Mouse (Mus musculus): ENCODE results near the gene Endog. TPM values are rescaled to one million over a fixed set of nuclear protein-coding genes. Genes with fewer than 3 reads are reported as not detected.
"Not testable (repeated sequence)": the region's sequence is repeated elsewhere in the genome, so short reads cannot be mapped to it uniquely, and the experiment has no call there.

Gene Endog
- polyA plus RNA-seq, 1 experiment from 2014 or later, result 17.1 TPM

GRCm38 (mm10) chr2:30134928-30135620 lies 36.2 kb upstream of the Endog start:
- no peak for ATAC-seq (ENCODE audit: low FRiP score, low read depth)
- Histone ChIP-seq H3K27ac (no peak overlapping the region), H3K9ac (0 out of 2 replicates have a peak overlapping the region, but pooled peaks have one; percentile 29), H3K4me3 (peak overlapping the region; percentile 73; the same call in 1 of the 2 replicates), H3K36me3 (peaks cover 26% of the 10 kb centered on the region), H3K27me3 (replicated peaks) (no peaks in the 10 kb centered on the region), H3K4me2 (replicated peaks) (peak overlapping the region; percentile 76), H3K4me1 (peaks cover 19% of the 10 kb centered on the region), H3K9me3 (no peaks in the 10 kb centered on the region)
- WGBS, result 48% methylated on average over 10 of the region's 10 CpGs

GRCm38 (mm10) chr2:30136458-30136857 lies 34.8 kb upstream of the Endog start:
- no peak overlapping the region for H3K4me3 ChIP-seq
- no peak overlapping the region for H3K27ac ChIP-seq
- H3K27me3 ChIP-seq (replicated peaks), result no peaks in the 10 kb centered on the region
- H3K9me3 ChIP-seq, result no peaks in the 10 kb centered on the region
- H3K9ac ChIP-seq, result no peak overlapping the region
- ATAC-seq (ENCODE audit: low FRiP score, low read depth), result no peak
- 96% methylated on average over 10 of the region's 10 CpGs for WGBS
- H3K4me1 ChIP-seq, result peaks cover 19% of the 10 kb centered on the region
- H3K4me2 ChIP-seq (replicated peaks), result no peak overlapping the region
- peaks cover 40% of the 10 kb centered on the region for H3K36me3 ChIP-seq

- not testable (repeated sequence) for ATAC-seq (ENCODE audit: low FRiP score, low read depth); H3K4me2 ChIP-seq (replicated peaks); H3K27me3 ChIP-seq (replicated peaks); H3K4me3 ChIP-seq; H3K4me1 ChIP-seq; H3K27ac ChIP-seq; H3K9ac ChIP-seq; H3K9me3 ChIP-seq
- peaks cover 75% of the 10 kb centered on the region for H3K36me3 ChIP-seq
- 90% methylated on average over 4 of the region's 4 CpGs for WGBS
Measured at GRCm38 (mm10) chr2:30140021-30140420, 31.3 kb upstream of the Endog start.

GRCm38 (mm10) chr2:30144436-30144835 lies 26.9 kb upstream of the Endog start:
- H3K4me1 ChIP-seq, result no peaks in the 10 kb centered on the region
- no peak overlapping the region for H3K27ac ChIP-seq
- H3K4me3 ChIP-seq, result no peak overlapping the region
- H3K9ac ChIP-seq, result no peak overlapping the region
- 97% methylated on average over 4 of the region's 4 CpGs for WGBS
- no peaks in the 10 kb centered on the region for H3K9me3 ChIP-seq
- ATAC-seq (ENCODE audit: low FRiP score, low read depth), result no peak
- H3K4me2 ChIP-seq (replicated peaks), result no peak overlapping the region
- H3K27me3 ChIP-seq (replicated peaks), result no peaks in the 10 kb centered on the region
- peaks cover 91% of the 10 kb centered on the region for H3K36me3 ChIP-seq

- 92% methylated on average over 4 of the region's 4 CpGs for WGBS
- no peaks in the 10 kb centered on the region for H3K9me3 ChIP-seq
- no peak overlapping the region for H3K9ac ChIP-seq
- H3K27me3 ChIP-seq (replicated peaks), result no peaks in the 10 kb centered on the region
- no peak overlapping the region for H3K4me2 ChIP-seq (replicated peaks)
- no peak for ATAC-seq (ENCODE audit: low FRiP score, low read depth)
- no peak overlapping the region for H3K4me3 ChIP-seq
- H3K27ac ChIP-seq, result no peak overlapping the region
- H3K4me1 ChIP-seq, result no peaks in the 10 kb centered on the region
- peaks cover 89% of the 10 kb centered on the region for H3K36me3 ChIP-seq
Measured at GRCm38 (mm10) chr2:30147466-30147865, 23.8 kb upstream of the Endog start.

GRCm38 (mm10) chr2:30151840-30152239 lies 19.5 kb upstream of the Endog start:
- Histone ChIP-seq H3K36me3 (peaks cover 50% of the 10 kb centered on the region), H3K9ac (no peak overlapping the region)
- 89% methylated on average over 11 of the region's 11 CpGs for WGBS

GRCm38 (mm10) chr2:30152616-30153015 lies 18.7 kb upstream of the Endog start:
- WGBS, result 83% methylated on average over 8 of the region's 8 CpGs
- no peak overlapping the region for H3K4me3 ChIP-seq
- H3K27me3 ChIP-seq (replicated peaks), result no peaks in the 10 kb centered on the region
- ATAC-seq (ENCODE audit: low FRiP score, low read depth), result no peak
- no peaks in the 10 kb centered on the region for H3K9me3 ChIP-seq
- H3K9ac ChIP-seq, result no peak overlapping the region
- peaks cover 42% of the 10 kb centered on the region for H3K36me3 ChIP-seq
- H3K27ac ChIP-seq, result no peak overlapping the region
- H3K4me1 ChIP-seq, result no peaks in the 10 kb centered on the region
- H3K4me2 ChIP-seq (replicated peaks), result no peak overlapping the region

More at GRCm38 (mm10) chr2:30151840-30152239, 19.5 kb upstream of the Endog start:
- no peaks in the 10 kb centered on the region for H3K27me3 ChIP-seq (replicated peaks)
- H3K4me2 ChIP-seq (replicated peaks), result no peak overlapping the region
- H3K4me1 ChIP-seq, result no peaks in the 10 kb centered on the region
- no peaks in the 10 kb centered on the region for H3K9me3 ChIP-seq
- no peak overlapping the region for H3K27ac ChIP-seq
- H3K4me3 ChIP-seq, result no peak overlapping the region
- no peak for ATAC-seq (ENCODE audit: low FRiP score, low read depth)

- H3K4me2 ChIP-seq (replicated peaks); H3K4me3 ChIP-seq; ATAC-seq (ENCODE audit: low FRiP score, low read depth); H3K27me3 ChIP-seq (replicated peaks); H3K9ac ChIP-seq; H3K27ac ChIP-seq; H3K9me3 ChIP-seq; H3K4me1 ChIP-seq; H3K36me3 ChIP-seq: not testable (repeated sequence)
- 85% methylated on average over 8 of the region's 10 CpGs for WGBS
Measured at GRCm38 (mm10) chr2:30159871-30160270, 11.4 kb upstream of the Endog start.

GRCm38 (mm10) chr2:30161809-30162208 lies 9.5 kb upstream of the Endog start:
- Histone ChIP-seq H3K4me2 (replicated peaks) (no peak overlapping the region), H3K27me3 (replicated peaks) (no peaks in the 10 kb centered on the region), H3K9ac (no peak overlapping the region), H3K4me3 (no peak overlapping the region), H3K9me3 (peaks cover 8% of the 10 kb centered on the region; the same call in 1 of the 2 replicates), H3K36me3 (no peaks in the 10 kb centered on the region), H3K4me1 (no peaks in the 10 kb centered on the region), H3K27ac (no peak overlapping the region)
- no peak for ATAC-seq (ENCODE audit: low FRiP score, low read depth)

- Histone ChIP-seq H3K36me3 (no peaks in the 10 kb centered on the region), H3K9me3 (peaks cover 12% of the 10 kb centered on the region; the same call in 1 of the 2 replicates), H3K4me2 (replicated peaks) (no peak overlapping the region), H3K4me3 (no peak overlapping the region), H3K4me1 (no peaks in the 10 kb centered on the region), H3K27me3 (replicated peaks) (no peaks in the 10 kb centered on the region), H3K27ac (no peak overlapping the region), H3K9ac (no peak overlapping the region)
- 61% methylated on average over 9 of the region's 9 CpGs for WGBS
- no peak for ATAC-seq (ENCODE audit: low FRiP score, low read depth)
Measured at GRCm38 (mm10) chr2:30164340-30164932, 6.9 kb upstream of the Endog start.

GRCm38 (mm10) chr2:30166677-30167076 lies 4.6 kb upstream of the Endog start:
- Histone ChIP-seq H3K9me3 (peaks cover 12% of the 10 kb centered on the region; the same call in 1 of the 2 replicates), H3K9ac (no peak overlapping the region), H3K27ac (no peak overlapping the region), H3K4me2 (replicated peaks) (no peak overlapping the region), H3K27me3 (replicated peaks) (no peaks in the 10 kb centered on the region), H3K4me3 (no peak overlapping the region), H3K36me3 (no peaks in the 10 kb centered on the region), H3K4me1 (0 out of 2 replicates have a peak, but pooled peaks cover under 1% of the 10 kb centered on the region)
- ATAC-seq (ENCODE audit: low FRiP score, low read depth), result no peak
- 61% methylated on average over 4 of the region's 4 CpGs for WGBS

- Histone ChIP-seq H3K27me3 (replicated peaks) (peaks cover 3% of the 10 kb centered on the region; the same call in 1 of the 2 replicates), H3K4me3 (peak overlapping the region; percentile 69), H3K4me2 (replicated peaks) (peak overlapping the region; percentile 87), H3K9ac (peak overlapping the region; percentile 69), H3K27ac (peak overlapping the region; percentile 77), H3K4me1 (peaks cover 14% of the 10 kb centered on the region), H3K36me3 (peaks cover 40% of the 10 kb centered on the region), H3K9me3 (0 out of 2 replicates have a peak, but pooled peaks cover 2% of the 10 kb centered on the region)
- peak; percentile 54; the same call in 1 of the 2 replicates for ATAC-seq (ENCODE audit: low FRiP score, low read depth)
- WGBS, result 3% methylated on average over 19 of the region's 19 CpGs
Measured at GRCm38 (mm10) chr2:30171997-30172382, 697 bp downstream of the Endog start.

Measured in neural tube, embryonic 12.5 days (tissue).